Mouse (Mus musculus): ENCODE data around the gene Pdzd3. TPM values are rescaled to one million over a fixed set of nuclear protein-coding genes. Genes with fewer than 3 reads are reported as not detected.

The Pdzd3 gene
- polyA plus RNA-seq, 1 experiment from 2014 or later = 0.12 TPM

DNA sequence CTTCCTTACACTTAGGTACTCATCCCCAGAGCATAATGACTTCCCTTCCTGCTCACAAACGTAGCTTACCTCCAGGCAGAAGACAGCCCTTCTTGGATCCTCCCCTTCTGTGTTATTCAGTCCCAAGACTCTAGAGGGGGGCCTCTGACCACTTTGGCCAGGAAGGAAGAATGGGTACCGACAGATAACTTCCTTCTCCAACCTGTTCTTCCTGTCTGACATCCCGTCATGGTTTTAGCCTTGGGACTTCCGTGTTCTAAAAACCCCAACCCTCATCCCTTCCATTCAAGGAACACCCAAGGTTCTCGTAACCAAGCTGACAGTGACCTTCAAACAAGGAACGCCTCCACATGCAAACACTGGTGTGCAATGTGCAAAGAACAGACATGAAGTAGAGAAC, 17.2 kb upstream of the Pdzd3 start, which contains the start of gene Nlrx1:
Nlrx1 (minus strand) TSS at position 168 of the 400 bp plus-strand sequence.
- peak within 1 kb of the TSS; percentile 96 for H3K9ac ChIP-seq
- ATAC-seq (ENCODE audit: extremely low read depth, insufficient number of reproducible peaks, low FRiP score, low TSS enrichment) = no peak
- peak within 1 kb of the TSS; percentile 67 for H3K4me3 ChIP-seq
- H3K27me3 ChIP-seq (replicated peaks) = no peaks in the 10 kb centered on the region; the same call in 1 of the 2 replicates
- peak within 1 kb of the TSS; percentile 91 for H3K27ac ChIP-seq (replicated peaks)
- H3K4me1 ChIP-seq = peaks cover 16% of the 10 kb centered on the region
- 70% methylated on average over 6 of the region's 6 CpGs for WGBS
- H3K9me3 ChIP-seq = no peaks in the 10 kb centered on the region
- 0 out of 2 replicates have a peak, but pooled peaks cover 6% of the 10 kb centered on the region for H3K36me3 ChIP-seq
- peak within 1 kb of the TSS; percentile 91 for H3K4me2 ChIP-seq

DNA sequence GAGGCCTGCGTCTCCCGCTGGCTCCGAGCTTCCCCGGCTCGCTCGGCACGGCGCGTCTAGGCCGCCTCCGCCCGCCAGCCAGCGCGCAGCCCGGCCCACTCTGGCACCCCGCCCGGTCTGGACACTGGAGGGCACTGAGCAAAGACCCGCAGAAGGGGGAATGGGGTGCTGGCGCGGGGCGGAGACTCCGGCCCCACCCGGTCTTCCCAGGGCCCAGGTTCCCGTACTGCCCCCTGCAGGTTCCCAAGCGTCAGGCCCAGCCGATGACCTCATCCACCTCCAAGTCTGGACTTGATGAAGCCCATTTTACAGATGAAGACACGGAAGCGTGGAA, 16.7 kb upstream of the Pdzd3 start:
- peak; percentile 85 for ATAC-seq (ENCODE audit: extremely low read depth, insufficient number of reproducible peaks, low FRiP score, low TSS enrichment)
- Histone ChIP-seq H3K36me3 (0 out of 2 replicates have a peak, but pooled peaks cover 8% of the 10 kb centered on the region), H3K4me3 (peak overlapping the region; percentile 67), H3K4me1 (peaks cover 16% of the 10 kb centered on the region), H3K27me3 (replicated peaks) (no peaks in the 10 kb centered on the region; the same call in 1 of the 2 replicates), H3K27ac (replicated peaks) (peak overlapping the region; percentile 91), H3K9me3 (no peaks in the 10 kb centered on the region), H3K9ac (peak overlapping the region; percentile 96), H3K4me2 (peak overlapping the region; percentile 91)
- WGBS = 5% methylated on average over 27 of the region's 28 CpGs

DNA sequence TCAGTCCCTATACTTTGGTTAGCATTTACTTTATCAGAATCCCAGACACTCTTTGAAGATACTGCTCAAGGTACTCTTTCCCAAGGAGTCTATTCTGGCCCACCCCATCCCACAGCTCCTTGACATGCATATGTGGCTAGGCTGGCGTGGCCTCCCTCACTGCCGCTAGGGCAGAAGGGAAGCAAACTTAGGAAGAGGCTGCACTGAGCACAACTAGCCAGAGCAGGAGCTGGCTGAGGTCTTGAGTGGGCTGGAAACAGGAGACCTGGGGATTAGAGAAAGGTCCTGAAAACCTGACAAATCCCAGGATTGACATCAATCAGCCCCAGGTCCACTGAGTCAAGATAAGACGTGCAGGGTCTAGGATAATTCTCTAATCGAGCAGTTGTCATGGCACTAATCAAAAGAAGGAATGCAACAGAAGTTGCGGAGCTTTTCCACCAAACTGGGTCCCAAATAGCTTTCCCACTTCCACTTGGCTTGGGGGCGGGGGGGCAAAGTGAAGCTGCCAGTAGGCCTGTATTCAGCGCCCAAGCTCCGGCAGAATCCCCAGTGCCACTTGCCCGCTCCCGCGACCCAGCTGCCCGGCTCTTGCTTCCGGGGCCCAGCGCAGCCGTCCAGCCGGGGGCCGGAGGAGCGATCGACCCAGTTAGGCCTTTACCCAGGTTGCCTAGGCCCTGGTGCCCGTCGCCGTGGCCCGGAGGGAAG, 16.2 kb upstream of the Pdzd3 start:
- H3K9ac ChIP-seq = peak overlapping the region; percentile 96
- 6% methylated on average over 23 of the region's 23 CpGs for WGBS
- peak; percentile 4; the same call in 1 of the 2 replicates for ATAC-seq (ENCODE audit: extremely low read depth, insufficient number of reproducible peaks, low FRiP score, low TSS enrichment)
- peaks cover 16% of the 10 kb centered on the region for H3K4me1 ChIP-seq
- H3K4me2 ChIP-seq = peak overlapping the region; percentile 91
- H3K27ac ChIP-seq (replicated peaks) = peak overlapping the region; percentile 91
- H3K4me3 ChIP-seq = peak overlapping the region; percentile 67
- no peaks in the 10 kb centered on the region for H3K9me3 ChIP-seq
- 0 out of 2 replicates have a peak, but pooled peaks cover 8% of the 10 kb centered on the region for H3K36me3 ChIP-seq
- H3K27me3 ChIP-seq (replicated peaks) = no peaks in the 10 kb centered on the region; the same call in 1 of the 2 replicates

DNA sequence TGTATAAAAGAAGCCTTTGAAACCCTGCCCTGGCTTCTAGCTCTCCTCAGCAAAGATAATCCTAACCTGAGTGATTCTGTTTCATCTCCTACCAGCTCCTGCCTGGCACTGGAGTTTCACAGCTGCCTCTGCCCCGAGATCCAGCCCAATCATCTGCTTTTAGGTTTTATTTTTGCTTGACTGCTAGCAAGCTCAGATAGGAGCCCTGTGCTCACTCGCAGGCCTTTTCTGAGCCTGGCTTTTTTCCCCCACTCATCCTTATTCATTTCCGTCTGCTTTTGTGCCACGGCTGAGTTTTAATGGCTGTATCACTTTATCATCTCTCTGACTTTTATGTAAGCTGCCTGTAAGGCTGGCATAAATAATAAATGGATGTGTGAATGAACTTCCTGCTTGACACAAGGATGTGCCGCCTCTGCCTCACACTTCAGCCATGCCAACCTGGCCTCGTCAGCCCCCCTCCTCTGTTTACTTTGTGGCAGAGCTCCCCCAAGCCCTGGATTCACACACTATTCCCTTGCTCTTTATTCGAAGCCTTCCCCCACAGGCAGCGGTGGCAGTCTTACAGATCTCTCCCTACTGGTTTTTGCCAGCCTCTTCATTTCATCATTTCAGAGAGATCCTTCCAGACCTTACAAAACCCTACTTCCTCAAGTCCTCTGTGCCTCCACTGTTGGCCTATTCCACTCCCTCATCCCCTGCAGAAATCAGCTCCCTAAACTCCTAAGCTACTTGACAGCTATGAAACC, 15.4 kb upstream of the Pdzd3 start:
- peaks cover 16% of the 10 kb centered on the region for H3K4me1 ChIP-seq
- H3K9ac ChIP-seq = peak overlapping the region; percentile 96
- H3K36me3 ChIP-seq = peaks cover 11% of the 10 kb centered on the region; the same call in 1 of the 2 replicates
- peak overlapping the region; percentile 91 for H3K4me2 ChIP-seq
- 60% methylated on average over 8 of the region's 8 CpGs for WGBS
- peak overlapping the region; percentile 67 for H3K4me3 ChIP-seq
- H3K27ac ChIP-seq (replicated peaks) = peak overlapping the region; percentile 91
- ATAC-seq (ENCODE audit: extremely low read depth, insufficient number of reproducible peaks, low FRiP score, low TSS enrichment) = no peak
- no peaks in the 10 kb centered on the region; the same call in 1 of the 2 replicates for H3K27me3 ChIP-seq (replicated peaks)
- H3K9me3 ChIP-seq = no peaks in the 10 kb centered on the region

DNA sequence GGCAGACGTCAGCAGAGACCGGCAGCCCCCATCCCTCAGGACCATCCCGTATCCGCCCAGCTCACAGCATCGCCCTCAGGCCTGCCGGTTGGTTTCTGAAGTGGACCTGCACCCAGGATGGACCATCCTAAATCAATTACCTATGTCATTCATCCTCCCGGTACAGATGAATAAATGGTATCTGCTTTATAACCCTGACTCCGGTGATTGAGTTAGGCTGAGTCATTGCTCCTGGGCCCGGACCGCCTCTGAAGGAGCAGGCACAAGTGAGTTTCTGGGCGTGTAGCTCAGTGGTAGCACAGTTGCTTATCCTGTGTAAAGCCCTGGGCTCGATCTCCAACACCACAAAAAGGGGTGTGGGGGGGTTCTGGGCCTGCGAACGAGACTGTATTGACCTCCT, 10.1 kb upstream of the Pdzd3 start:
- ATAC-seq (ENCODE audit: extremely low read depth, insufficient number of reproducible peaks, low FRiP score, low TSS enrichment) = no peak
- Histone ChIP-seq H3K27ac (replicated peaks) (no peak overlapping the region), H3K27me3 (replicated peaks) (no peaks in the 10 kb centered on the region; the same call in 1 of the 2 replicates), H3K9ac (no peak overlapping the region), H3K9me3 (no peaks in the 10 kb centered on the region), H3K36me3 (peaks cover 17% of the 10 kb centered on the region), H3K4me1 (peaks cover 1% of the 10 kb centered on the region), H3K4me2 (no peak overlapping the region), H3K4me3 (no peak overlapping the region)
- WGBS = 81% methylated on average over 14 of the region's 14 CpGs

DNA sequence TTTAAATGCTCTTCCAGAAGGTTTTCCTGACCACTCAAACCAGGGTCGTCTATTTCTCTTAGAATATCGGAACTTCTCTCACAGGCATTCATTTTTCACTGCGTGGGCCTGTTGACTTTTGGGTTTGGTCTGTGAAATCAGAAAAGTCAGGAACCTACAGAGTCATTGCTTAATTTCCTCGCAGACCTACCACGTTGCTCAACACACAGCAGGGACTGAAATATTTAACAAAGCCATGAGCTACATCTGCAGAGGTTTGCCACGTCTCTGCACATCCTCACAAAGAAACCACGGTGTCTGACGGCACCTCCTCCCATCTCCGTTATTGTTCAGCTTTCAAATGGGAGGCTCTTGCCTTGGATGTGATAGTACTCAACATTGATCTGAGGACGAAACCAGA, 7.7 kb upstream of the Pdzd3 start:
- H3K27me3 ChIP-seq (replicated peaks) = no peaks in the 10 kb centered on the region; the same call in 1 of the 2 replicates
- H3K4me2 ChIP-seq = no peak overlapping the region
- H3K36me3 ChIP-seq = peaks cover 17% of the 10 kb centered on the region
- WGBS = 74% methylated on average over 10 of the region's 10 CpGs
- H3K9ac ChIP-seq = no peak overlapping the region
- no peak overlapping the region for H3K4me3 ChIP-seq
- no peak for ATAC-seq (ENCODE audit: extremely low read depth, insufficient number of reproducible peaks, low FRiP score, low TSS enrichment)
- no peak overlapping the region for H3K27ac ChIP-seq (replicated peaks)
- peaks cover 19% of the 10 kb centered on the region for H3K4me1 ChIP-seq
- H3K9me3 ChIP-seq = no peaks in the 10 kb centered on the region

DNA sequence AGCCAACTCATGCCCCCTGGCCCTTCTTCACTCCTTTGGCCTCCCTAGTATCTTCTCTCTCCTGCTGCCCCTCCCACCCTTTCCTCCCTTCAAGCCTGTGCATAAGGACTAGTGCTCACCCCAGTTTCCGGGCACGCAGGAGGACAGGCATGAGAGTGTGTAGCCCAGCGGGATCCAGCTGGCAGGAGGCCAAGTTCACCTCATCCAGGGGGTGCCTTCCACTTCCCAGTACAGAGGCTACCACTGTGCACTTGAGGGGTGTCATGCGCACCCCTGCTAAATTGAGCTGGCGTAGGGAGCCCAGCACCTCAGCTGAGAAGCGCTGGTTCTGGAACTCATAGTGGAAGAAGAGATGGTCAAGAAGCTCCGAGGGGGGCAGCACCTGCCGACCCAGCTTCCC, 4.9 kb upstream of the Pdzd3 start:
- Histone ChIP-seq H3K9ac (no peak overlapping the region), H3K9me3 (no peaks in the 10 kb centered on the region), H3K27me3 (replicated peaks) (peaks cover 7% of the 10 kb centered on the region; the same call in 1 of the 2 replicates), H3K36me3 (peaks cover 6% of the 10 kb centered on the region; the same call in 1 of the 2 replicates), H3K4me3 (no peak overlapping the region), H3K27ac (replicated peaks) (no peak overlapping the region), H3K4me2 (no peak overlapping the region), H3K4me1 (peaks cover 19% of the 10 kb centered on the region)
- 72% methylated on average over 8 of the region's 8 CpGs for WGBS
- no peak for ATAC-seq (ENCODE audit: extremely low read depth, insufficient number of reproducible peaks, low FRiP score, low TSS enrichment)

DNA sequence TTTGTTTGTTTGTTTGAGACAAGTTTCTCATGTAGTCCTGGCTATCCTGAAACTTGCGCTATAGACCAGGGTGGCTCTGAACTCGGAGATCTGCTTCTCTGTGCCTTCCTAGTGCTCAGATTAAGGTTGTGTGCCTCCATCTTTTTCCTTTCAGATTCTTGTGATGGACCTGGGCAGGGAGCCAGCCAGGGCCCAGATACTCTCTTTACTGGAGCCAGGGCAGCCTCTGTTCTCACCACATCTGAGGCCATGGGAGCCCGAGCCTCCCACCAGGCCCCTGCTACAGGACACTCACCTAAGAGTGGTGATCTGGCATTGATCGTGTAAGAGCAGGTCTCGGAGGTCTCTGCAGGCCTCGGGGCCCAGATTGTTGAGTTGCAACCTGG, 3.9 kb upstream of the Pdzd3 start:
- no peak overlapping the region for H3K4me2 ChIP-seq
- 0 out of 2 replicates have a peak overlapping the region, but pooled peaks have one; percentile 2 for H3K9ac ChIP-seq
- H3K4me1 ChIP-seq = peaks cover 25% of the 10 kb centered on the region
- H3K4me3 ChIP-seq = no peak overlapping the region
- H3K27me3 ChIP-seq (replicated peaks) = peaks cover 13% of the 10 kb centered on the region; the same call in 1 of the 2 replicates
- 50% methylated on average over 6 of the region's 6 CpGs for WGBS
- no peak overlapping the region for H3K27ac ChIP-seq (replicated peaks)
- ATAC-seq (ENCODE audit: extremely low read depth, insufficient number of reproducible peaks, low FRiP score, low TSS enrichment) = no peak
- H3K36me3 ChIP-seq = peaks cover 6% of the 10 kb centered on the region; the same call in 1 of the 2 replicates
- no peaks in the 10 kb centered on the region for H3K9me3 ChIP-seq

DNA sequence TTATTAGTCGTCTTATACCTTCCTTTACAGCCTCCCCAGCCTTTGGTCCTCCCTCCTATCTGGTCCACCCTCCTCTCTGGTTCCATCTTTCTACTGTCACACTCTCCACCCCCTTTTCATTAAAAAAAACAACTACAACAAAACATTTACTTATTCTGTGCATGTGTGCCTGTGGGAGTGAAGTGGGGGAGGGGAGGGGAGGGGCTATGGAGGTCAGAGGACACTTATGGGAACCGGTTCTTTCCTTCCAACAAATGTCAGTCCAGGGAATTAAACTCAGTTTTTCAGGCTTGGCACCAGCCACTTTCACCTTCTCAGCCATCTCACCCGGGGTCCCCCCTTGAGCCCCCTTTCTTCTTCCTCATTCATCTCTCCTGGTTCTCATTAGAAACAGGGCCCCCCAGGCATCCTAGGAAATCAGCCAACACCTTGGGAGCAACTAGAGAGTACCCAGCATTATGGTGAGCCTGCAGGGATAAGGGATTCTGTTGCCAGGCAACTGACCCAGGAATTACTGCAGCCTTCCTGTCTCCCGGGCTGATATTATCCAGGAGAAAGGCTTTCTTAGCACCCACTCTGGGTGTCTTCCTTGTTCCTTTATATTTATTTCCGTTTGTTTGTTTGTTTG, 3.4 kb upstream of the Pdzd3 start:
- Histone ChIP-seq H3K4me3 (no peak overlapping the region), H3K36me3 (peaks cover 6% of the 10 kb centered on the region; the same call in 1 of the 2 replicates), H3K4me1 (peaks cover 30% of the 10 kb centered on the region), H3K27me3 (replicated peaks) (peaks cover 18% of the 10 kb centered on the region; the same call in 1 of the 2 replicates), H3K9ac (0 out of 2 replicates have a peak overlapping the region, but pooled peaks have one; percentile 2), H3K27ac (replicated peaks) (no peak overlapping the region), H3K9me3 (no peaks in the 10 kb centered on the region), H3K4me2 (no peak overlapping the region)
- ATAC-seq (ENCODE audit: extremely low read depth, insufficient number of reproducible peaks, low FRiP score, low TSS enrichment) = no peak
- WGBS = 24% methylated on average over 5 of the region's 5 CpGs

DNA sequence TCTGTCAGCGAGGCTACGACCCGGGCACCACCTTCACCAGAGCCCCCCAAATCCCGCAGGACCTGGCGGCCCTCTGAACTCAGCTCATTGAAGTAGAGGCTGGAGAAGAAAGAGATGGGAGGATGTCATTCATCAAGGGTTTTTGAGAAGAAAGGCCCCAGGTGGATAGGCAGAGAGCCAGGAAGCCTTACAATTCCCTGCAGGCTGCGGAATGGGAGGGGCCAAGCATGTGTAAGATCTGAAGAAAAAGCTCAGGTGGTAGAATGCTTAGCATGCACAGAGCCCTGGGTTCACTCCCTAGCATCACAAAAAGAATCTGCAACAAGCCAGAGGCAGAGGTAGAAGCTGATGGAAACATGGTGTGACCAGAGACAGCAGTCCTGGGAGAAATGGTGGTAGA, 2.2 kb upstream of the Pdzd3 start:
- Histone ChIP-seq H3K4me2 (no peak overlapping the region), H3K4me1 (peaks cover 36% of the 10 kb centered on the region), H3K27ac (replicated peaks) (no peak overlapping the region), H3K36me3 (peaks cover 6% of the 10 kb centered on the region; the same call in 1 of the 2 replicates), H3K4me3 (no peak overlapping the region), H3K27me3 (replicated peaks) (peaks cover 28% of the 10 kb centered on the region), H3K9ac (no peak overlapping the region), H3K9me3 (no peaks in the 10 kb centered on the region)
- ATAC-seq (ENCODE audit: extremely low read depth, insufficient number of reproducible peaks, low FRiP score, low TSS enrichment) = no peak
- WGBS = 84% methylated on average over 6 of the region's 6 CpGs

DNA sequence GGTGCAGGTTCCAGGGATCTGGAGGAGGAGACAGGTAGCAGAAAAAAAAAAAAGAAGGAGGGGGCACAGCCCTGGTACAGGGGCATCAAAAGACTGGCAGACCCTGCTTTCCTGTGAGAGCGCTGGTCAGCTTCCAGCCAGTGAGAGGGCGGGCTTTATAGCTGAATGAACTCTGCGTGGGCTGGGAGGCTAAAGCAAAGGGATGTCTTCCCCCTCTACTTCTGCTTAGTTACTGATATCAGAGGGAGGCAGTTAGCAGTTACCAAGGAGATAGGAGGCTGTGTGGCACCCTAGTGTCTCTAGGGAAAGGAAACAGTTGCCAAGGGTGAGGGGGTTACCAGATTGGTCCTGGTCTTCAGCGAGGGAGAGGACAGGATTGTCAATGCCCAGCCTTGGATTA, 826 bp downstream of the Pdzd3 start:
- no peak overlapping the region for H3K27ac ChIP-seq (replicated peaks)
- no peaks in the 10 kb centered on the region for H3K9me3 ChIP-seq
- 0 out of 2 replicates have a peak overlapping the region, but pooled peaks have one; percentile 19 for H3K9ac ChIP-seq
- no peaks in the 10 kb centered on the region for H3K36me3 ChIP-seq
- H3K4me2 ChIP-seq = no peak overlapping the region
- H3K27me3 ChIP-seq (replicated peaks) = peaks cover 43% of the 10 kb centered on the region
- no peak overlapping the region for H3K4me3 ChIP-seq
- 48% methylated on average over 4 of the region's 4 CpGs for WGBS
- H3K4me1 ChIP-seq = peaks cover 26% of the 10 kb centered on the region
- no peak for ATAC-seq (ENCODE audit: extremely low read depth, insufficient number of reproducible peaks, low FRiP score, low TSS enrichment)

Measured in heart, embryonic 13.5 days (tissue).